Mouse (Mus musculus): ENCODE results near the gene Pik3ap1.
A peak's percentile ranks its signal among the peaks of the same experiment; 100 is the strongest.
"Not testable (repeated sequence)": the region's sequence is repeated elsewhere in the genome, so short reads cannot be mapped to it uniquely, and the experiment has no call there.

Pik3ap1 gene

GRCm38 (mm10) chr19:41384922-41385508 lies at the start of gene Pik3ap1:
Gene Pik3ap1, minus strand, starts transcription at chr19:41385102.
- peak; percentile 63 to 76 for DNase-seq (ENCODE audit: low spot score in 2 of 2)

GRCm38 (mm10) chr19:41431512-41432164 lies 46.7 kb upstream of the Pik3ap1 start:
- DNase-seq (ENCODE audit: low spot score in 2 of 2) = not testable (repeated sequence)

- not testable (repeated sequence) for DNase-seq (ENCODE audit: low spot score in 2 of 2)
These were observed 41.2 kb upstream of the Pik3ap1 start for GRCm38 (mm10) chr19:41425927-41426772.

DNA sequence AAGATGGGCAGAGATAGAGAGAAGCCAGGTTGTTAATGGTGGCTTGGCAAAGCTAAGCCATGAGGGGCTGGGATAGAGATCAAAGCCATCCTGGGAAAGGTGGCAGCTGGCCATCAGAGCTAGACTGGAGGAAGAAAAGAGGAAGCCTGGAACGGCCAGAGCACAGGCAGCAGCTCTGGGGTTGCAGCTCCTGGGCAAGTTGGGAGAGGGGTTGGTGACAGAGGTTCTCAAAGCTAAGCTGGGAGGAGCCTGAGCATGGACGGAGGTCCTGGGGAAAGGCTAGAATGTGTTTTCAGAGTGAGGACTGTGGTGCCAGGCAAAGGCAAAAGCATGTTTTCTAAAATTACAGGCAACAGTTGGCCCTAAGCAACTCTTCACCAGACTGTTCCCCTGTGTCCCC lies 36.4 kb upstream of the Pik3ap1 start:
- no peak for DNase-seq (ENCODE audit: low spot score in 2 of 2)

DNA sequence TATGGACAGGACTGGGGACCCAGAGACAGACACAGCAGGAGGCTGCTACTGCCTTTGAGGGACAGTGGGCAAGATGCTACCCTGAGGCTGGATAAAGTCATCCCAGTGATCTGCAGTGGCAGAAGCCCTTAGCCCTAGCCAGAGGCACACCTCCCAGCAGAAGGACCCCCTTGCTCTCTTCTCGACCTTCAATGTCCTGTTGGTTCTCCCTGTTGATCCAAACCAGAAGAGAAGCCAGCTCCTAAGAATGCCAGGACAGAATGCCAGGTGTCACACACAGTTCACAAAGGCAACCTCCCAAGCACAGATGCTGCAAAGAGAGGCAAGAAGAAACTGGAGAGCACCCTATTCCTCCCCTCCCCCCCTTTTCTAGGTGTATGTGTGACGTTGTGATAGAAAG lies 33.9 kb upstream of the Pik3ap1 start:
- no peak for DNase-seq (ENCODE audit: low spot score in 2 of 2)

- DNase-seq (ENCODE audit: low spot score in 2 of 2) = no peak
These were observed 33.1 kb upstream of the Pik3ap1 start for GRCm38 (mm10) chr19:41417995-41418394.

DNA sequence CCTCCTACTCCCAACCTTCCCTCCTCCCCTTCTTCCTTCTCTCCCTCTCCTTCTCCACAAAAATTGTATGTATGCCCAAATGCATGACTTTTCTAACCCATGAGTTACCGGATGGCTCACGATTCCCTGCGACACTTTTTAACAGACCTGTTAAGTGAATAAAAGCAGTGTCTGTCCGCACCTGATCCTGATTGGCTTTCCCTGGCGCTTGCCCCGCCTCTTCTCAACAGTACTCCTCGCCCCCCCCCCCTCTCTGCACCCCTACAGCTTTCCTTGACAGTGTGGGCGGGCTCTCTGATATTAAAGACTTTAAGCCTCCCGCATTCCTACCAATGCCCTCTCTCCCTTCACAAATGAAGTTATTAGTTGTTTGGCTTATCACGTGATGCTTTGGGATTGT lies 31.3 kb upstream of the Pik3ap1 start:
- no peak for DNase-seq (ENCODE audit: low spot score in 2 of 2)

DNA sequence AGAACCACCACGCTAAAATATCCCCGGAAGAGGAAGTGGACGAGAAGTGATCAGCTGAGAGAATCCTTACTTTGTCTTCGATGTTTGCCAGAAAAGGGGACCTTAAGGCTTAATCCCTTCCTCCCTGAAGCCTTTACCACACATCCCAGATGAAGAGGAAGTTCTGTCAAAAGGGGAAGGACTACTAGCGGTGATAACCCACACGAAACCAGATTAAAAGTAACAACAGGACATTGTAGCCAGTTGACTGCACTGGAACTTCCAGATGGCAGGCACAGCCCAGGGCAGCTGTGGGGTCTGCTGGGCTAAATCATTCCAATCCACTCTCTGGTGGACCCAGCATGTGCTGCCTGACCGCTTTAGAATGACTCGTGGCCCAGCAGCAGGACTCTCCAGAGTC lies 17.7 kb upstream of the Pik3ap1 start:
- no peak for DNase-seq (ENCODE audit: low spot score in 2 of 2)

DNA sequence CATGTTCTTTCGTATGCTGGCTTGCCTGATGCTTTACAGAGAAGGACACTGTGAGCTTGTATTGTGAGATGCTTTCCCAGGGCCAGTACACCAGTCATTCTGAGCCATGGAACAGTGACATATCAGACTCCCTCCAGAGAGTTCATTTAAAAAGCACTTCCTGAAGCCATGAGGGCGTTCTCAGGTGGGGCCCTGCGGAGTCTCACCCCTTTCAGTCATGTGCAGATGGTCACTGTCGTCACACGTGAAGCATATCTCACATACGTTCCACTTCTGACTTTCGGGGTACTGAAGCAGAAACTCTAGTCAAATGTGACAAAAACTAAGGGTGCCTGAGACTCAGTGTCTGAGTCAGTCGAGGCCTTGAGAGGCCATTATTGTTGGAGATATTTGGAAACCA lies 6.0 kb upstream of the Pik3ap1 start:
- DNase-seq (ENCODE audit: low spot score in 2 of 2) = peak in 1 of 2 experiments; percentile 63

GRCm38 (mm10) chr19:41389351-41389750 lies 4.4 kb upstream of the Pik3ap1 start:
- no peak for DNase-seq (ENCODE audit: low spot score in 2 of 2)

- DNase-seq (ENCODE audit: low spot score in 2 of 2) = no peak
These were observed 3.3 kb upstream of the Pik3ap1 start for GRCm38 (mm10) chr19:41388242-41388641.

GRCm38 (mm10) chr19:41387262-41387661 lies 2.4 kb upstream of the Pik3ap1 start:
- DNase-seq (ENCODE audit: low spot score in 2 of 2) = no peak

DNA sequence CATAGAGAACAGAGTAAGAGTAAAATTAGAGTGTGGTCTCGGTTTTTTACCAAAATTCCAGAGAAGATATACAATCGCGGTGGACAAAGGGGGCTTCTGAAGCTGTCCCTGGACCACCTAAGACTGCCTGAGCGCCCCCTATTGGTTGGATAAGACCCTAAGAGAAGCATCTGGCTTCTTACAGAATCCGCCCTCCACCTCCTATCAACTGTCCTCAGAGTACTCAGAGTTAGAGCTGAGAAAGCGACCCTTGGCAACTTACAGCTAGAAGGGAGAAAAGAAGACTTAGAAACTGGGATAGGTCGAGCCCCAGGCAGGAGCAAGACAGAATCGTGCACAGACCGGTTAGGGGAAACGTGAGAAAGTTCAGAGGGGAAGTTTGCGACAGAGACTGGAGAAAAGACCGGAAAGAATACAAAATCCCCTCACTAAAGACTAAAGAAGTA lies 473 bp downstream of the Pik3ap1 start:
- DNase-seq (ENCODE audit: low spot score in 2 of 2) = peak; percentile 66 to 72

- DNase-seq (ENCODE audit: low spot score in 2 of 2) = peak; percentile 51 to 55
These were observed 2.4 kb downstream of the Pik3ap1 start for GRCm38 (mm10) chr19:41382391-41382978.

- DNase-seq (ENCODE audit: low spot score in 2 of 2) = peak; percentile 67 to 81
These were observed 3.2 kb downstream of the Pik3ap1 start for GRCm38 (mm10) chr19:41381581-41382239.

DNA sequence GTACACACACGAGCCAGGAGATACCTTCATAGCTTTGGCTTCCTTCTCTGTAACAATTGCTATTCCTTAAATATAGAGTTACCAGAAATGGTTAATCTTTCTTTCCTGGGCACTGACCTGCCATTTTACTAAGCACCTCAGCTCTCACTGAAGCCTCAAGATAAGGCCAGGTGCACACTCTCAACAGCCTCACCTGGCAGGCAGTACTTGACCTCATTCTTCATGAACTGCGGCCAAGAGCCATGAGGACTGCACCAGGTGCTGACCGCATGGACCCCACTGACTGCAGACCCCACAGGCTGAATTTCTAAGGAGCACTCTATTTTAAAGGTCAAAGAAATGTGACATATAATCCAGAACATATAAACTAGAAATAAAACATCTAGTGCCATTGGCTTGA lies 5.7 kb downstream of the Pik3ap1 start:
- no peak for DNase-seq (ENCODE audit: low spot score in 2 of 2)

DNA sequence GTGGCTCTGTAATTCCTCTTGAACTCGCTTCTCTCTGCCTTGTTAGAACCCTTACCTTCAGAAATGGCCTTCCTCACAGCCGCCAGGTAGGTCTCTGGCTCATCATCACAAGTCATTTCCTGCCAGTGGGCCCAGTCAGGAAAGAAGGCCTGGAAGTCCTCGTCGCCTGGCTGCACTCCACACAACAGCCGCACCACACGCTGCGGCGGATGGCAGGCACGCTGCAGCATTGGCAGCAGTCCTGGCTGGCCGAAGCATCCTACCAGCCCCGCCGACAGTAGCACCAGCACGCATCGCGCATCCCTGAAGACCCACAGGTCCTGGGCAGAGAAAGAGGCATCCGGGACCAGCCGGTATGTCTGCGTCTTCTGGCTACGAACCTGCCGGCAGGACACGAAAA lies 9.1 kb downstream of the Pik3ap1 start:
- DNase-seq (ENCODE audit: low spot score in 2 of 2) = no peak

- no peak for DNase-seq (ENCODE audit: low spot score in 2 of 2)
These were observed 9.8 kb downstream of the Pik3ap1 start for GRCm38 (mm10) chr19:41375096-41375495.

DNA sequence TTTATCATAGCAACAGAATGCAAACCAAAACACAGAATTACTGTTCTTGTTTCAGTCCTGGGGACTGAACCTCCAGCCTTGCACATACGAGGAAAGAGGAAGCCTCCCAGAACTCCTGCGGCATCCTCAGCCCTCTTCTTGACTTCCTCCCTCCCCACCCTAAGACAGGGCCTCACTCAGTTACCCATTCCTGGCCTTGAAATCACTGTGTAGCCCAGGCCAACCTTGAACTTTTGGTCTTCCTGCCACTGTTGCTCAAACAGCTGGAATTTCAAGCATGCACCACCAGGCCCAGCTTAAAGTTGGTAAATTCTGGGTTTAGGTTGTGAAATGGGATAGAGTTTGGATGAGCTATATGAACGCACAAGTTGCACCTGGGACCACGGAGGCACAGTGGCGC lies 10.2 kb downstream of the Pik3ap1 start:
- DNase-seq (ENCODE audit: low spot score in 2 of 2) = no peak

DNA sequence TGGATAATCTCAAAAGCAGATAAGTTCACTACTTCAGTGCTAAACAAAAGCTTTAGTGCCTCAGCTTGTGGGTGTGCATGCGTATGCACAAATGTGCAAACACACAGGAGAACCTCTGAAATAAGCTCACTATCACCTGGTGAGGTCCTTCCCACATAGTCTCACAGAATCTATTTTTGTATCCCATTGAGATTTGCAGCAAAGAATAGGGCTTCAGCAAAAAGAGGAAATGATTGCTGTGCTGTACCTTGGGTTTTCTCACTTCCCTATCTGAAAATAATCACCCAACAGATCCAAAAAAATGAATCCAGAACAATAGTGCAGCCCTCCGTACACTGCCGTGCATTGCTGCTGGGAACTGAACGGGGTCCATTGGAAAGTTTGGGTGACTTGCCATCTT lies 12.6 kb downstream of the Pik3ap1 start:
- DNase-seq (ENCODE audit: low spot score in 2 of 2) = peak in 1 of 2 experiments; percentile 45

DNA sequence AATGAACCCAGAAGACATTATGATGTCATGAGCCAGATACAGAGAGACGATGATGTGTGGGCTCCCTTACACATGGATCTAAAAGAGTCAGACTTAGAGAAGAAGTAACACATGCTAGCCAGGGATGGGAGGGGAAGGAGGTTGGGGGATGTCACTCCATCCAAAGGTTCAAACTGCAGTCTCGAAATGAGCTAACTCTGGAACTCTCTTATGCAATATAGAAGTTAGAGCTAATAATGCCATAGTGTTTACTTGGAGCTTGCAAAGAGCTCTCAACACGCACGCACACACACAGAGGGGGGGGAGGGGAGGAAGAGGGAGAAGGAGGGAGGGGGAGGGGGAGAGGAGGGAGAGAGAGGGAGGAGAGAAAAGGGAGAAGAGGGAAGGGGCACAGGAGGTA lies 13.5 kb downstream of the Pik3ap1 start:
- DNase-seq (ENCODE audit: low spot score in 2 of 2) = no peak
